Mouse (Mus musculus) intestine, embryonic 16.5 days (tissue): ENCODE measurements around the gene Vmn2r36. TPM values are rescaled to one million over a fixed set of nuclear protein-coding genes. Genes with fewer than 3 reads are reported as not detected.
"Not testable (repeated sequence)": the region's sequence is repeated elsewhere in the genome, so short reads cannot be mapped to it uniquely, and the experiment has no call there.

Source experiments
- ATAC-seq: fragments of 200-750 bp; cut with Nextera tagmentation; 2 replicates; pipeline ENCODE4 v1.8.0; 2017; ENCODE audit warnings: moderate TSS enrichment, moderate library complexity
- H3K27ac ChIP-seq: fragments of 300-500 bp; sonication (generic); 2 replicates; pipeline ENCODE4 v1.5.1; 2014; ENCODE audit warnings: mild to moderate bottlenecking, low read length
- H3K27me3 ChIP-seq: fragments of 300-500 bp; sonication (generic); replicated peaks from 2 replicates; pipeline ENCODE4 v1.6.1; 2014; ENCODE audit warnings: low read length, control low read depth, mixed read lengths; ENCODE audit not compliant: control insufficient read depth, insufficient read depth
- H3K36me3 ChIP-seq: fragments of 300-500 bp; sonication (generic); 2 replicates; pipeline ENCODE4 v1.6.1; 2014; ENCODE audit warnings: low read length, control low read depth; ENCODE audit not compliant: control insufficient read depth, insufficient read depth
- H3K4me1 ChIP-seq: fragments of 300-500 bp; sonication (generic); 2 replicates; pipeline ENCODE4 v1.6.1; 2014; ENCODE audit warnings: low read length, control low read depth, mixed read lengths; ENCODE audit not compliant: control insufficient read depth, insufficient read depth
- H3K4me2 ChIP-seq: fragments of 300-500 bp; sonication (generic); 2 replicates; pipeline ENCODE4 v1.6.1; 2014; ENCODE audit warnings: low read depth, low read length, control low read depth
- H3K4me3 ChIP-seq: fragments of 300-500 bp; sonication (generic); 2 replicates; pipeline ENCODE4 v1.5.1; 2014; ENCODE audit warnings: mild to moderate bottlenecking, low read length
- H3K9ac ChIP-seq: fragments of 300-500 bp; sonication (generic); 2 replicates; pipeline ENCODE4 v1.6.1; 2014; ENCODE audit warnings: low read depth, low read length
- H3K9me3 ChIP-seq: fragments of 300-500 bp; sonication (generic); 2 replicates; pipeline ENCODE4 v1.6.1; 2016; ENCODE audit warnings: low read length, control low read depth; ENCODE audit not compliant: control insufficient read depth
- WGBS: fragments of 180-500 bp; shearing (Covaris S2); extraction: QIAGEN DNeasy Blood & Tissue Kit; methylation state at CpG from one replicate; pipeline ENCODE4 v1.1.7; 2014; 5-methylcytosine and 5-hydroxymethylcytosine counted together
- polyA plus RNA-seq: library from polyadenylated mRNA; unstranded; fragments of >200 nt; fragmentation: Nextera tagmentation; extraction: Ambion mirVana; gene quantifications from 2 replicates; pipeline ENCODE4 v1.2.1, GENCODE M21; 2015

The Vmn2r36 gene
- polyA plus RNA-seq, result not detected in 2 replicates

- H3K9ac ChIP-seq, H3K36me3 ChIP-seq, H3K4me2 ChIP-seq, H3K9me3 ChIP-seq, ATAC-seq, H3K4me1 ChIP-seq, H3K27ac ChIP-seq, H3K4me3 ChIP-seq, H3K27me3 ChIP-seq: not testable (repeated sequence)
- no CpG with 5 or more reads among the region's 1 CpGs for WGBS
These were observed at the start of gene Vmn2r36 for GRCm38 (mm10) chr7:7902395-7902794. TSS of gene Vmn2r36 (minus strand) at chr7:7902495.

Other genes with a start within 250 kb of the Vmn2r36 start
- not detected in 2 replicates for gene Vmn2r34, start 213.0 kb downstream of the Vmn2r36 start, polyA plus RNA-seq
- gene Vmn2r35, start 82.6 kb downstream of the Vmn2r36 start, polyA plus RNA-seq, result not detected in 2 replicates